Mouse (Mus musculus): ENCODE results near the gene Sergef.

DNA sequence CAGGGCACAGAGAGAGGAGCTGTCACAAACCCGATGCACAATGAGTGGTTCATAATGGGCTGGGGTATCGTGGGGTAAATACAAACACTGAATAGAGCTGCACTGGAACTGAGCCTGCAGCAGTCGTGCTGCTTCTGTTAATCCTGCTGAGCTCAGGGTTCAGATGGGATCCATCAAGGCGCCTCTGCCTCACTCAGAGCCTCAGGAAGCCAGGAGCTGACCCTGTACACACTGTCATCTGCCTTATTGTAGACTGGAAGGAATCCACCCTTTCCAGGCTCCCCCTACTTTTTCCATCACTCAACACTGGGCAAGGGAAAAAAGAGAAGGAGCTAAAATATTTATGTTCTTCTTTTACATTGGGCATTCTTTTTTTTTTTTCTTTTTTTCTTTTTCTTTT is 152.3 kb downstream of the Sergef start:
- TF ChIP-seq CTCF (IDR thresholded peaks at IDR 0.05; ENCODE audit: low read depth) (no peak), EP300 (IDR thresholded peaks at IDR 0.05; ENCODE audit: low read depth) (no peak)

Measured in liver, embryonic 14.5 days (tissue).